Mouse (Mus musculus): ENCODE measurements at regions not wholly inside any gene's neighbourhood (a gene's known extent, or its start where the extent isn't known, plus 50 kb on each side); places are given as distances from the start of the nearest gene placed in this dataset.

DNA sequence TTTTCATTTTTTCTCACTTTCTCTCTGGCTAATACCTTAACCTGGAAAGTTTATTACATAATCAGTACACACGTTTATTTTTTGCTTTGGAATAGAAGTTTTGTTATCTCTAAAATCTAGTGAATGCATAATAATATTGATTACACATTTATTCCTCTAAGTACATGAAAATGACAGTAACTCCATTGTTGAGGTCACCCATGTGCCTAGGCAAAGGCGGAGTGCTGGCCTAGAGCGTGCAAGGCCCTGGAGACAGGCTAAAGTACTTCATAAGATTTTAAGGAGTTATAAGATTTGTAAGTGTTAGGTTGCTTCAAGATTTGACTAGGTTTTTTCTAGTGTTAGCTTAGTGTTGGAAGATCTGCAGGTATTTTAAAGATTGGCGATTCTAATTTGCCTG is 1410.9 kb downstream of the Slc22a22 start:
- no peaks in the 10 kb centered on the region for H3K9me3 ChIP-seq (ENCODE audit: control insufficient read depth)
- H3K4me2 ChIP-seq (replicated peaks; ENCODE audit: low read depth) = no peak overlapping the region
- 68% methylated on average over 4 of the region's 4 CpGs for WGBS
- H3K27ac ChIP-seq (ENCODE audit: low read depth, low read length) = no peak overlapping the region
- no peak overlapping the region for H3K4me3 ChIP-seq (ENCODE audit: low read depth, low read length)
- H3K36me3 ChIP-seq (ENCODE audit: control insufficient read depth, insufficient read depth) = no peaks in the 10 kb centered on the region
- no peak for ATAC-seq
- peaks cover 5% of the 10 kb centered on the region; the same call in 1 of the 2 replicates for H3K4me1 ChIP-seq (replicated peaks; ENCODE audit: control insufficient read depth, insufficient read depth, low read length)
- TF ChIP-seq CTCF (IDR thresholded peaks at IDR 0.05; ENCODE audit: low read depth) = no peak
- H3K27me3 ChIP-seq (replicated peaks; ENCODE audit: control insufficient read depth, insufficient read depth, low read length) = no peaks in the 10 kb centered on the region
- no peak overlapping the region for H3K9ac ChIP-seq (ENCODE audit: low read depth, low read length)

DNA sequence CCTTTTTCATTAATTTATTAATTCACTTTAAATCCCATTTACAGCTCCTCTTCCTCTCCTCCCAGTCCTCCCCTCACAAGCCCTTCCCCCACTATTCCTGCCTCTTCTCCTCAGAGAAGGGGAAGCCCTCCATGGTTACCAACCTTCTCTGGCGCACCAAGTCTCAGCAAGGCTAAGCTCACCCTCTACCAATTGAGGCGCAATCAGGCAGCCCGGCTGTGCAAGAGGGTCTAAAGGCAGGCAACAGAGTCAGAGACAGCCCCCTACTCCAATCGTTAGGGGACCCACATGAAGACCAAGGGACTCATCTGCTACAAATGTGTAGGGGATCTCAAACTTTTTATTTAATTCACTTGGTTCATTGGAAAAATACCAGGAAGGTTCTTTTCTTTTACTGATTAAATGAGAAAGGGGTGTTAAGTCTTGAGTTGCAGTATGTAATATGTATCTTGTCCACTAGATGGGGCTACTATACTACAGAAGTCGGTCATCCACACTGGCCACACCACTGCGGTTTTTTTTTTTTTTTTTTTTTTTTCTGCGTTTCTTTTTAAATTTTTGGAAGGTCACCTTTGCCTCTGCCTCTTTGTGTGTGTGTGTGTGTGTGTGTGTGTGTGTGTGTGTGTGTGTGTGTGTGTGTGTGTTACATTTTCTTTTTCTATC is 1411.4 kb downstream of the Slc22a22 start:
- ATAC-seq = no peak
- no peak overlapping the region for H3K9ac ChIP-seq (ENCODE audit: low read depth, low read length)
- H3K4me2 ChIP-seq (replicated peaks; ENCODE audit: low read depth) = no peak overlapping the region
- H3K27me3 ChIP-seq (replicated peaks; ENCODE audit: control insufficient read depth, insufficient read depth, low read length) = no peaks in the 10 kb centered on the region
- peak; percentile 72 for TF ChIP-seq CTCF (IDR thresholded peaks at IDR 0.05; ENCODE audit: low read depth)
- no peak overlapping the region for H3K4me3 ChIP-seq (ENCODE audit: low read depth, low read length)
- peaks cover 5% of the 10 kb centered on the region; the same call in 1 of the 2 replicates for H3K4me1 ChIP-seq (replicated peaks; ENCODE audit: control insufficient read depth, insufficient read depth, low read length)
- no peaks in the 10 kb centered on the region for H3K9me3 ChIP-seq (ENCODE audit: control insufficient read depth)
- no peaks in the 10 kb centered on the region for H3K36me3 ChIP-seq (ENCODE audit: control insufficient read depth, insufficient read depth)
- no peak overlapping the region for H3K27ac ChIP-seq (ENCODE audit: low read depth, low read length)
- 36% methylated on average over 7 of the region's 7 CpGs for WGBS

DNA sequence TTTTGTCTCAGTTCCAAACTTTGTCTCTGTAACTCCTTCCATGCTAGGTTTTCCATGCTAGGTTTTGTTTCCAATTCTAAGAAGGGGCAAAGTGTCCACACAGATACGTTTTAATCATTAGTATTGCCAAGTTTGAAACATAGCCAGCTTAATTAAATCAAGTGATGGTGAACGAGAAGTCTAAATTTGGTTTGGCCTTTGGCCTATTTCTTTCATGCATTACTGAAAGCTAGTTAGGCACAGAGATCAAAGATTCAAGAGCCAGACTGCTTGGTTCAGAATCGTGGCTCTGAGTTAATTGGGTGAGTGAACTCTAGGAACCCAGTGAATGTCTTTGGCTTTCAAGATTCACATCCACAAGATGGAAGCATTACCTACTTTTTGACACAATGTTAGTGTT is 1414.8 kb downstream of the Slc22a22 start:
- H3K4me1 ChIP-seq (replicated peaks; ENCODE audit: control insufficient read depth, insufficient read depth, low read length) = peaks cover 5% of the 10 kb centered on the region; the same call in 1 of the 2 replicates
- H3K4me2 ChIP-seq (replicated peaks; ENCODE audit: low read depth) = no peak overlapping the region
- H3K9ac ChIP-seq (ENCODE audit: low read depth, low read length) = no peak overlapping the region
- no peak overlapping the region for H3K4me3 ChIP-seq (ENCODE audit: low read depth, low read length)
- H3K9me3 ChIP-seq (ENCODE audit: control insufficient read depth) = no peaks in the 10 kb centered on the region
- no peaks in the 10 kb centered on the region for H3K36me3 ChIP-seq (ENCODE audit: control insufficient read depth, insufficient read depth)
- no peak overlapping the region for H3K27ac ChIP-seq (ENCODE audit: low read depth, low read length)
- H3K27me3 ChIP-seq (replicated peaks; ENCODE audit: control insufficient read depth, insufficient read depth, low read length) = no peaks in the 10 kb centered on the region
- ATAC-seq = no peak
- TF ChIP-seq CTCF (IDR thresholded peaks at IDR 0.05; ENCODE audit: low read depth) = no peak
- WGBS = 72% methylated on average over 3 of the region's 3 CpGs

DNA sequence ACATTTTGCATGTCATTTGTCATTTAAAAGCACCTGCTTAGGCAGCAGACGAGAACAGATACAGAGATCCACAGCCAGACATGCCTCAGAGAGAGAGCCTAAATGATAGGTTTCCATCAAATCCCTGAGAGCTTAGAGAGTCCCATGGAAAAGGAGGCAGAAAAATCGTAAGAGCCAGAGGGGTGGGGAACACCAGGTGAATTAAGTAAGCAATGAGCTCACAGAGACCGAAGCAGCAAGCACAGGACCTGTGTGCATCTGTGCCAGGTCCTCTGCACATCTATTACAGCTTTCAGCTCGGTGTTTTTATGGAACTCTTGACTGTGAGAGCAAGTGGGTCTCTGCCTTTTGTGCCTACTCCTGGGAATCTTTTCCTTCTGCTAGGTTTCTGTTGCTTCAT is 1416.1 kb downstream of the Slc22a22 start:
- Histone ChIP-seq H3K27ac (ENCODE audit: low read depth, low read length) (no peak overlapping the region), H3K9ac (ENCODE audit: low read depth, low read length) (no peak overlapping the region), H3K4me2 (replicated peaks; ENCODE audit: low read depth) (no peak overlapping the region), H3K4me3 (ENCODE audit: low read depth, low read length) (no peak overlapping the region), H3K36me3 (ENCODE audit: control insufficient read depth, insufficient read depth) (no peaks in the 10 kb centered on the region), H3K9me3 (ENCODE audit: control insufficient read depth) (no peaks in the 10 kb centered on the region), H3K4me1 (replicated peaks; ENCODE audit: control insufficient read depth, insufficient read depth, low read length) (no peaks in the 10 kb centered on the region), H3K27me3 (replicated peaks; ENCODE audit: control insufficient read depth, insufficient read depth, low read length) (no peaks in the 10 kb centered on the region)
- 57% methylated on average over 4 of the region's 4 CpGs for WGBS
- ATAC-seq = no peak
- TF ChIP-seq CTCF (IDR thresholded peaks at IDR 0.05; ENCODE audit: low read depth) = no peak

- Histone ChIP-seq H3K27me3 (replicated peaks; ENCODE audit: control insufficient read depth, insufficient read depth, low read length) (no peaks in the 10 kb centered on the region), H3K4me3 (ENCODE audit: low read depth, low read length) (no peak overlapping the region), H3K4me2 (replicated peaks; ENCODE audit: low read depth) (no peak overlapping the region), H3K27ac (ENCODE audit: low read depth, low read length) (no peak overlapping the region), H3K9me3 (ENCODE audit: control insufficient read depth) (no peaks in the 10 kb centered on the region), H3K36me3 (ENCODE audit: control insufficient read depth, insufficient read depth) (no peaks in the 10 kb centered on the region), H3K4me1 (replicated peaks; ENCODE audit: control insufficient read depth, insufficient read depth, low read length) (no peaks in the 10 kb centered on the region), H3K9ac (ENCODE audit: low read depth, low read length) (no peak overlapping the region)
- no peak for TF ChIP-seq CTCF (IDR thresholded peaks at IDR 0.05; ENCODE audit: low read depth)
- WGBS = 53% methylated on average over 7 of the region's 7 CpGs
- no peak for ATAC-seq
Measured at GRCm38 (mm10) chr15:56050716-56051115, 1426.7 kb downstream of the Slc22a22 start.

- H3K27ac ChIP-seq (ENCODE audit: low read depth, low read length) = no peak overlapping the region
- no peaks in the 10 kb centered on the region for H3K9me3 ChIP-seq (ENCODE audit: control insufficient read depth)
- no peak overlapping the region for H3K4me2 ChIP-seq (replicated peaks; ENCODE audit: low read depth)
- ATAC-seq = no peak
- H3K9ac ChIP-seq (ENCODE audit: low read depth, low read length) = no peak overlapping the region
- H3K4me3 ChIP-seq (ENCODE audit: low read depth, low read length) = no peak overlapping the region
- H3K27me3 ChIP-seq (replicated peaks; ENCODE audit: control insufficient read depth, insufficient read depth, low read length) = no peaks in the 10 kb centered on the region
- no peaks in the 10 kb centered on the region for H3K4me1 ChIP-seq (replicated peaks; ENCODE audit: control insufficient read depth, insufficient read depth, low read length)
- 83% methylated on average over 2 of the region's 2 CpGs for WGBS
- no peak for TF ChIP-seq CTCF (IDR thresholded peaks at IDR 0.05; ENCODE audit: low read depth)
- H3K36me3 ChIP-seq (ENCODE audit: control insufficient read depth, insufficient read depth) = no peaks in the 10 kb centered on the region
Measured at GRCm38 (mm10) chr15:56047832-56048231, 1429.6 kb downstream of the Slc22a22 start.

All from intestine, postnatal 0 days (tissue).